Mouse (Mus musculus) heart, embryonic 11.5 days (tissue): Measurements from ENCODE around the gene E030030I06Rik. TPM values are rescaled to one million over a fixed set of nuclear protein-coding genes. Genes with fewer than 3 reads are reported as not detected.
"Not testable (repeated sequence)": the region's sequence is repeated elsewhere in the genome, so short reads cannot be mapped to it uniquely, and the experiment has no call there.

Source experiments
- ATAC-seq: fragments of 200-750 bp; cut with Nextera tagmentation; replicated peaks from 2 replicates; pipeline ENCODE4 v1.8.0; 2017; ENCODE audit warnings: moderate library complexity; ENCODE audit not compliant: insufficient number of reproducible peaks, low FRiP score, low TSS enrichment
- H3K27ac ChIP-seq: fragments of 300-500 bp; sonication (generic); 2 replicates; pipeline ENCODE4 v1.5.1; 2014; ENCODE audit warnings: mild to moderate bottlenecking, low read depth, low read length
- H3K27me3 ChIP-seq: fragments of 300-500 bp; sonication (generic); 2 replicates; pipeline ENCODE4 v1.6.1; 2014; ENCODE audit warnings: mild to moderate bottlenecking, low read length, mixed read lengths; ENCODE audit not compliant: control insufficient read depth, insufficient read depth
- H3K36me3 ChIP-seq: fragments of 300-500 bp; sonication (generic); 2 replicates; pipeline ENCODE4 v1.6.1; 2014; ENCODE audit warnings: mild to moderate bottlenecking, low read length, moderate library complexity, mixed read lengths; ENCODE audit not compliant: control insufficient read depth, insufficient read depth
- H3K4me1 ChIP-seq: fragments of 300-500 bp; sonication (generic); 2 replicates; pipeline ENCODE4 v1.6.1; 2014; ENCODE audit warnings: low read length; ENCODE audit not compliant: control insufficient read depth, insufficient read depth
- H3K4me2 ChIP-seq: fragments of 300-500 bp; sonication (generic); 2 replicates; pipeline ENCODE4 v1.6.1; 2014; ENCODE audit warnings: mild to moderate bottlenecking, moderate library complexity
- H3K4me3 ChIP-seq: fragments of 300-500 bp; sonication (generic); 2 replicates; pipeline ENCODE4 v1.5.1; 2014; ENCODE audit warnings: low read depth, low read length
- H3K9ac ChIP-seq: fragments of 300-500 bp; sonication (generic); 2 replicates; pipeline ENCODE4 v1.6.1; 2014; ENCODE audit warnings: mild to moderate bottlenecking, low read depth, low read length, moderate library complexity
- H3K9me3 ChIP-seq: fragments of 300-500 bp; sonication (generic); replicated peaks from 2 replicates; pipeline ENCODE4 v1.6.1; 2016; ENCODE audit warnings: low read length; ENCODE audit not compliant: control insufficient read depth
- whole genome bisulfite sequencing: fragments of 180-500 bp; shearing (Covaris S2); extraction: QIAGEN DNeasy Blood & Tissue Kit; methylation state at CpG from one replicate; pipeline ENCODE4 v1.1.7; 2014; ENCODE audit not compliant: insufficient replicate concordance; 5-methylcytosine and 5-hydroxymethylcytosine counted together
- polyA plus RNA-seq: library from polyadenylated mRNA; unstranded; fragments of >200 nt; fragmentation: Nextera tagmentation; extraction: Ambion mirVana; gene quantifications from 2 replicates; pipeline ENCODE4 v1.2.1, GENCODE M21; 2014

E030030I06Rik gene
- polyA plus RNA-seq, 1 experiment from 2014 or later, result 19.8 TPM

DNA sequence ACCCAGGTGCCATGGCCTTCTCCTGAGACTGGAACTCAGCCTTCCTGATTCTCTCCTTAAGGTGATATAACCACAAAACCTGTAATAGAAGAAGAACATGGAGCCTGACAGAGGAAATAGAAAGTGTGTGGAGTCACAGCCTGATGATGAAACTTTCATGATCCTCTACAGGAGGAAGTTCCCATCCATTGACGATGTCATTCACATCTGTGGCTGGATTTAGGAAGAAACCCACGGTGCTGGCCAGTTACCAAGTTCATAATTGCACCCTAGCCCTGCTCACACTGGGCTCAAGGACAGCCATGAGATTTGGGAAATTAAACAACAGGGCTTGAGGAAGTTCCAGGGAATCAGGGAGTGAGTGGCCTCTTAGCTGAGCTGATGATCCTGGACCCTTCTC is 17.0 kb upstream of the E030030I06Rik start:
- not testable (repeated sequence) for H3K27me3 ChIP-seq, H3K4me1 ChIP-seq, ATAC-seq, H3K9me3 ChIP-seq, H3K9ac ChIP-seq, H3K4me2 ChIP-seq, H3K36me3 ChIP-seq, H3K4me3 ChIP-seq, H3K27ac ChIP-seq
- WGBS, result 67% methylated on average over 2 of the region's 2 CpGs

DNA sequence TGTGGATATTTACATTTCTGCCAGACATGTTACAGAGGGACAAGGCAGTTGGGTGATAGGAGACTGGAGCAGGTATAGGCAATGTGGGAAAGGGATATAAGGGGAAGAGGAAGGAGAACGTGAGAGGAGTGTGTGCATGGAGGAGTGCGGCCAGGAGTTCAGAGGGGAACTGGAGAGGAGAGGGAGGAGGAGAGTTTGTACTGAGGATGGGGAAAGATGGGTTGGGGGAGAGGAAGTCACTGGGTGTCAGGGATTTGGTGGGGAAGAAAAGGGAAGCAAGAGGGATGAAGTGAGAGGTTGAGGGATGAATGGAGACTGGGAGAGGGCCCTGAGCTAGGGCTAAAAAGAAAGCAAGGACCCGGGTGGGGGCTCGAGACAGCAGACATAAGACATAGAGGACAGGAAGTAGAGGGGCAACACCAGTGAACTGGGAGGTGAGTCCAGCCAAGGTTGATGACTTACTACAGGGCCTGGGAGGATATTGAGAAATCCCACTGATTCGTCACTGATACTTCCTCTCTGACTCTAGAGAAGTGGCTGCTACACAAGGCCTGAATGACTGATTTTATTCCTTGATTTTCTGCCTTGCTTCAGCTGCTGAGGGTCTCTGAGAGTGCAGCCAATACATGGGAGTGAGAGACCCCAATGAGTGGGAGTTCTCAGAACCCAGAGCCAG is 16.4 kb upstream of the E030030I06Rik start:
- H3K4me1 ChIP-seq, H3K36me3 ChIP-seq, H3K27me3 ChIP-seq, H3K27ac ChIP-seq, H3K9me3 ChIP-seq, H3K9ac ChIP-seq, ATAC-seq, H3K4me2 ChIP-seq, H3K4me3 ChIP-seq: not testable (repeated sequence)
- 47% methylated on average over 5 of the region's 5 CpGs for WGBS

GRCm38 (mm10) chr10:22163705-22164583 is 14.9 kb upstream of the E030030I06Rik start:
- H3K36me3 ChIP-seq, ATAC-seq, H3K9ac ChIP-seq, H3K4me3 ChIP-seq, H3K27ac ChIP-seq, H3K4me1 ChIP-seq, H3K9me3 ChIP-seq: not testable (repeated sequence)
- Histone ChIP-seq H3K27me3 (peaks cover 15% of the 10 kb centered on the region), H3K4me2 (peak overlapping the region; percentile 52)
- WGBS, result 32% methylated on average over 13 of the region's 16 CpGs

- not testable (repeated sequence) for H3K9ac ChIP-seq, H3K27ac ChIP-seq, H3K9me3 ChIP-seq, H3K4me3 ChIP-seq, H3K4me1 ChIP-seq, H3K36me3 ChIP-seq, ATAC-seq
- H3K4me2 ChIP-seq, result peak overlapping the region; percentile 52
- WGBS, result 16% methylated on average over 9 of the region's 9 CpGs
- peaks cover 20% of the 10 kb centered on the region for H3K27me3 ChIP-seq
Observed at GRCm38 (mm10) chr10:22163279-22163678, 14.2 kb upstream of the E030030I06Rik start.

DNA sequence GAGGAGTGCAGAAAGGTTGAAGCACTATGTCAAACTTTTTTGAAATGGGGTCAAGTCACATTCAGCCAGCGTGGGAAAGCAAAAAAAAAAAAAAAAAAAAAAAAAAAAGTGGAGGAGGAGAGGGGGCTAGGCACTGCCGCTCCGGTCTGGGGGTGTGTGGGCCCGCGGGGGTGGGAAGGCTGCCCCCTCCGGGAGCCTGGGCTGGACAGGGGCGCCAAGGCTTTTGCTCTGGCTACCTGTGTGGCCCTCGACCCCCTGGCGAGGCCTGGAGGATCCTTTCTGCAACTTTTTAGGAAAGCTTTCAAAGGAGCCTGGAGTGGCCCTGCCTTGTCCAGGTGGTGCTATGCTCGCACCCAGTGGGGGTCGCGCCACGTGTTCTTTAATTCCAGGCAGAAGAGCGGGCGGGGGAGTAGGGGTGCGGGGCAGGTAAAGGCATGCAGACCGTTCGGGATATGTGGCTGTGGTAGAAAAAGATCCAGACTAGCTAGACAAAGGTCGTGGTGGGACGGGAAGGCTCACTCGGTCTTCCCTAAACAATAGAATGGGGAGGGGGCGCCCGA is 10.6 kb upstream of the E030030I06Rik start:
- Histone ChIP-seq H3K27ac (no peak overlapping the region), H3K9me3 (no peaks in the 10 kb centered on the region), H3K4me1 (no peaks in the 10 kb centered on the region; the same call in 1 of the 2 replicates), H3K36me3 (no peaks in the 10 kb centered on the region), H3K27me3 (peaks cover 48% of the 10 kb centered on the region), H3K9ac (no peak overlapping the region), H3K4me2 (no peak overlapping the region), H3K4me3 (no peak overlapping the region)
- no peak for ATAC-seq
- WGBS, result 3% methylated on average over 23 of the region's 23 CpGs

- Histone ChIP-seq H3K4me2 (peak overlapping the region; percentile 71), H3K27ac (no peak overlapping the region), H3K4me3 (peak overlapping the region; percentile 47), H3K9me3 (no peaks in the 10 kb centered on the region), H3K36me3 (no peaks in the 10 kb centered on the region), H3K9ac (no peak overlapping the region), H3K27me3 (peaks cover 48% of the 10 kb centered on the region), H3K4me1 (no peaks in the 10 kb centered on the region; the same call in 1 of the 2 replicates)
- no peak for ATAC-seq
- WGBS, result 0% methylated on average over 24 of the region's 24 CpGs
Observed at GRCm38 (mm10) chr10:22159131-22159561, 10.1 kb upstream of the E030030I06Rik start.

DNA sequence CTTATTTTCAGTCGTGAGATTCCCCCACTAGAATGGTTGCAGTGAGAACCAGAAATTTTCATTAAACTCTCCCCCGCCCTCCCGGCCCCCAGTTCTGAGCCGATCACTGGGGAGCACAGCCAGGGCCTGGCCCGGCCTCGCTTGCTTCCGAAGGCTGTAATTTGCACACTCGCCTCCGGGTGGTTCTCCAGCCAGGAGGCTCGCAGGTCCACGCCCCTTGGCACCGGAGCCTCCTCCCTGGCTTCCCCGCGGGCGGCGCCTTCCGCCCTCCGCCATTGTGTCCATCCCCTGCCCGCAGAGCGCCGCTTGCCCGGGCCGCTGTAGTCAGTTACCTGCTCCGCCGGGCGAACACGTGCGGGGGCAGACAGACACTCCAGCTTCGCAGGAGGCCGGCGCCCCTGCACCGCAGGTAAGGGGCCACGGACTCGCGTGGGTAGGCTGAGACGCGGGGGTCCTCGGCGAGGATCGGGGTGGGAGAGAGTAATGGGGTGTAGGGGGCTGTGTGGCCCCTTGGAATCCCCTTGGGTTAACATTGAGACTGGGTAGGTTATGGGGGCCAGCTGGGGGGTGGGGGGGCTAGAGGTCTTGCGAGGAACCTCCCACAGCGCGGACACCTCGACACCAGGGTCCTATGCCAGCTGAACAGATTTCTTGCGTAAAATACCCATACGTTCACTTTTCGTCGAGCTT is 9.4 kb upstream of the E030030I06Rik start, which contains the start of the genes Raet1e and H60b:
TSS of gene Raet1e (plus strand) at position 260 of the 690 bp plus-strand sequence.
TSS of gene H60b (plus strand) at position 277 of the 690 bp plus-strand sequence.
- H3K27ac ChIP-seq, H3K4me1 ChIP-seq, H3K36me3 ChIP-seq, H3K9me3 ChIP-seq, H3K9ac ChIP-seq: not testable (repeated sequence)
- peaks cover 48% of the 10 kb centered on the region for H3K27me3 ChIP-seq
- under 1% methylated on average over 48 of the region's 48 CpGs for WGBS
- H3K4me2 ChIP-seq, result peak within 1 kb of the TSS; percentile 71
- H3K4me3 ChIP-seq, result peak within 1 kb of the TSS; percentile 47
- ATAC-seq, result peak; percentile 59; the same call in 1 of the 2 replicates
